Mouse (Mus musculus) ovary, adult 18-20 months (tissue): ENCODE data around the gene March11.

ENCODE experiments used
- DNase-seq: peaks from one replicate; pipeline ENCODE4 v3.0.0; 2022; ENCODE audit warnings: low spot score, mixed read lengths

Gene March11

GRCm38 (mm10) chr15:26374232-26374631, 65.4 kb downstream of the March11 start:
- DNase-seq, result no peak

- DNase-seq, result no peak
These were observed 66.1 kb downstream of the March11 start for GRCm38 (mm10) chr15:26374946-26375345.

GRCm38 (mm10) chr15:26377355-26377754, 68.5 kb downstream of the March11 start:
- no peak for DNase-seq

- no peak for DNase-seq
These were observed 70.0 kb downstream of the March11 start for GRCm38 (mm10) chr15:26378879-26379278.

GRCm38 (mm10) chr15:26379831-26380230, 71.0 kb downstream of the March11 start:
- DNase-seq, result no peak

GRCm38 (mm10) chr15:26380844-26381243, 72.0 kb downstream of the March11 start:
- DNase-seq, result no peak

- no peak for DNase-seq
These were observed 81.2 kb downstream of the March11 start for GRCm38 (mm10) chr15:26390001-26390400.

- DNase-seq, result no peak
These were observed 87.7 kb downstream of the March11 start for GRCm38 (mm10) chr15:26396556-26396955.

GRCm38 (mm10) chr15:26425284-26425683, 116.4 kb downstream of the March11 start:
- DNase-seq, result no peak

- no peak for DNase-seq
These were observed 117.4 kb downstream of the March11 start for GRCm38 (mm10) chr15:26426231-26426630.

- DNase-seq, result no peak
These were observed 121.7 kb downstream of the March11 start for GRCm38 (mm10) chr15:26430565-26430964.

GRCm38 (mm10) chr15:26432676-26433075, 123.8 kb downstream of the March11 start:
- no peak for DNase-seq

GRCm38 (mm10) chr15:26435725-26436124, 126.9 kb downstream of the March11 start:
- no peak for DNase-seq

- DNase-seq, result no peak
These were observed 128.3 kb downstream of the March11 start for GRCm38 (mm10) chr15:26437113-26437512.
